Mouse (Mus musculus) bone marrow, adult 2 months (tissue): ENCODE data around the gene Fzd7.

Source experiments
- CTCF ChIP-seq: fragments of 200-500 bp; IDR thresholded peaks from 2 replicates; pipeline ENCODE4 v1.5.1; 2011; ENCODE audit warnings: low read length, control low read depth; ENCODE audit not compliant: control insufficient read depth, insufficient read depth
- POLR2A ChIP-seq: fragments of 200-500 bp; IDR thresholded peaks from 2 replicates; pipeline ENCODE4 v1.6.1; 2011; ENCODE audit warnings: low read depth, mild to moderate bottlenecking, control low read depth, low read length, borderline replicate concordance; ENCODE audit not compliant: control insufficient read depth

DNA sequence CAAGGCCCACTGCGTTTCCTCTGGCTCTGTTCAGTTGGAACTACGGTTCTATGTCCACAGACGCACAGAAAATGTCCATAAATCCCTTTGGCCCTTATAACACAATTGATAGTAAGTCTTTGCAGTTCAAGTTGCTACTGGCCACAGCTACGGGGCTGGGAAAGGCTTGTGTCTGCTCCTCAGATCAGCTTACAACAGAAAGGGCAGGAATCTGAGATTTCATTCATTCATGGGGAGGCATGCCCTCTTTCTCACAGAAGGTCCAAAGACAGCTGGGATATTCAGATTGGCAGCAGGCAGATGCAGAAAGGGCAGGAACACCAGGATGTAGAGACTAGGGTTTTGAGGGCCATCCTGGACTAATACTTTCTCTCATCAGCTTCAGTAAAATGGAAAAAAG lies 43.9 kb upstream of the Fzd7 start:
- no peak for TF ChIP-seq CTCF
- no peak for TF ChIP-seq POLR2A
